Mouse (Mus musculus): ENCODE measurements around the gene Stx5a. TPM values are rescaled to one million over a fixed set of nuclear protein-coding genes. Genes with fewer than 3 reads are reported as not detected.

The Stx5a gene
- total and polyA plus RNA-seq, 3 experiments = 13.2 to 84.0 (median 62.8) TPM

DNA sequence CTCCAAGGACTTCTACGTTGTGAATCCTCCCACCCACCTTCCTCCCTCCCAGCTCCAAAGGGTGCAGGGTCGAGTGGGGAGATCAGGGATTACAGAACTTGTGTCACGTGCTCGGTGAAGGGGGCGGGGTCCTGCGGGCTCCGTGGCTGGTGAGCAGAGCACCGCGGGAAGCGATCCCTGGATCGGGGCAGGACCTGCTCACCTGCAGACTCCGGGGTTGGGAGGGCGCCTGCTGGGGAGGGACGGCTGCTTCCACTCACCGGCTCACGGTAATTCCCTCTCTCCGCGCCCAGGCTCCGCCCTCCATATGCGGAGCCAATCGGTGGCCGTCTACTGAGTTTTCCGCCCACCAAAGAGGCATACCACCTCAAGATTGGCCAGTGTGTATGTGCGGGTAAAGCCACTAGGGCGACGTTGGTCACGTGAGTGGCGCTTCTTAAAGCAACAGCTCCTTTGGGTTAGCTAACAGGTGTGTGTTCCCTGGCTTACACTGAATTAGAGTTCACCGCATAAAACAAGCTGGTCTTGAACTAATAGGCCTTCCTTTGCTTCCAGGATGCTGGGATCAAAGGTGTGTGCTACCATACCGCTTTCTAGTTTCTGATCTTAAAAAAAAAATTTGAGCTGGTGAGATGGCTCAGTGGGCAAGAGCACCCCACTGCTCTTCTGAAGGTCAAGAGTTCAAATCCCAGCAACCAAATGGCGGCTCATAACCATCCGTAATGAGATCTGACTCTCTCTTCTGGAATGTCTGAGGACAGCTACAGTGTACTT is 45.0 kb downstream of the Stx5a start, which contains the start of gene Taf6l:
Taf6l (minus strand) TSS at position 410 of the 774 bp plus-strand sequence.
- peaks cover 49% of the 10 kb centered on the region for H3K36me3 ChIP-seq (replicated peaks)
- ATAC-seq (ENCODE audit: extremely low read depth, insufficient number of reproducible peaks, low FRiP score, poor library complexity, severe bottlenecking) (peak; percentile 94), DNase-seq (ENCODE audit: low spot score) (peak; percentile 92)
- H3K9me3 ChIP-seq (replicated peaks) = no peaks in the 10 kb centered on the region
- H3K27me3 ChIP-seq (ENCODE audit: insufficient read depth, low read length) = no peaks in the 10 kb centered on the region
- H3K4me1 ChIP-seq (ENCODE audit: insufficient read depth, low read depth, low read length) = peaks cover 42% of the 10 kb centered on the region
- TF ChIP-seq GATA1 (IDR thresholded peaks at IDR 0.05; ENCODE audit: borderline replicate concordance, low read length) = no peak
- TF ChIP-seq CTCF (IDR thresholded peaks at IDR 0.05; ENCODE audit: low read depth, low read length) = no peak
- no peak for TF ChIP-seq GATA2 (IDR thresholded peaks at IDR 0.05; ENCODE audit: borderline replicate concordance, low read depth, low read length)
- TF ChIP-seq TAL1 (conservative IDR thresholded peaks at IDR 0.05; ENCODE audit: low read depth, low read length) = no peak
- TF ChIP-seq POLR2AphosphoS5 (IDR thresholded peaks at IDR 0.05; ENCODE audit: insufficient replicate concordance, low read depth, low read length) = no peak
- H3K4me3 ChIP-seq (ENCODE audit: low read depth, low read length) = peak within 1 kb of the TSS; percentile 84

DNA sequence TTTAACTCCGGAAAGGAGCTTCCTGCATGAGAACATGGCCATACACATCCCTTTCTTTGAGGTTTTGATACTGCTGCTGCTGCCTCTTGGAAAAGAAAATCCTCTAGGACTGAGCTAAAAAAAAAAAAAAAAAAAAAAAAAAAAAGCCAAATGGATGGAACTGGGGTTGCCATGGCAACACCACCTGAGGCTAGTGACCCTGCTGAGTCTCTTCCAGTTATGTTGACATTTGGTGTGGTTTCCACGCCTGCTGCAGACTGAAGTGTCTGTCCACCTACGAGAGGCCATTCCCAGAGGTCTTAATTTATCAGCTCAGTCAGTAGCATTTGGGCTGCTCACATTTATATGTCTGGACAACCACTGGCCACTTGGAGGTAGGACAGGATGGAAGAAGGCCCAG is 47.3 kb downstream of the Stx5a start:
- DNase-seq (ENCODE audit: low spot score) = no peak
- TF ChIP-seq CTCF (IDR thresholded peaks at IDR 0.05; ENCODE audit: low read depth, low read length) = no peak
- TF ChIP-seq GATA2 (IDR thresholded peaks at IDR 0.05; ENCODE audit: borderline replicate concordance, low read depth, low read length) = no peak
- no peak for TF ChIP-seq POLR2AphosphoS5 (IDR thresholded peaks at IDR 0.05; ENCODE audit: insufficient replicate concordance, low read depth, low read length)
- TF ChIP-seq GATA1 (IDR thresholded peaks at IDR 0.05; ENCODE audit: borderline replicate concordance, low read length) = no peak
- no peak for TF ChIP-seq TAL1 (conservative IDR thresholded peaks at IDR 0.05; ENCODE audit: low read depth, low read length)

DNA sequence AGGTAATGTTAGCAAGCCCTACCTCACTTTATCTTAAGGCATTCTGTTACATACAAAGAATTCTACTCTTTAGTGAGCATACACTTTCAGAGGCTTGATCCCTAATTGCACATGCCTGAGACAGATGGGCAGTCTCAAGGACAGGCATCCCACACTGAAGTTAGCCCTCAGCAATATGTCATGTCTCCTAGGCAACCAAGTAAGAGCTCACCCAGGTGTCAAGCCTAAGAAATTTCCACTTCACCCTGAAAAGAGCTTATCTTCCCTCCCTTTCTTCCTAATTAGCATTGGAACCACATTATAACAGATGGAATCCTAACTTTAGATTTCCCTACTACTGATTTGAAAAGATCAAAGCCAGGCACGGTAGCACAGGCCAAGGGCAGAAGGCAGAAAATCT is 48.0 kb downstream of the Stx5a start:
- no peak for ATAC-seq (ENCODE audit: extremely low read depth, insufficient number of reproducible peaks, low FRiP score, poor library complexity, severe bottlenecking)
- TF ChIP-seq TAL1 (conservative IDR thresholded peaks at IDR 0.05; ENCODE audit: low read depth, low read length) (no peak), POLR2AphosphoS5 (IDR thresholded peaks at IDR 0.05; ENCODE audit: insufficient replicate concordance, low read depth, low read length) (no peak), GATA1 (IDR thresholded peaks at IDR 0.05; ENCODE audit: borderline replicate concordance, low read length) (no peak), GATA2 (IDR thresholded peaks at IDR 0.05; ENCODE audit: borderline replicate concordance, low read depth, low read length) (no peak), CTCF (IDR thresholded peaks at IDR 0.05; ENCODE audit: low read depth, low read length) (no peak)
- Histone ChIP-seq H3K4me1 (ENCODE audit: insufficient read depth, low read depth, low read length) (peaks cover 28% of the 10 kb centered on the region), H3K4me3 (ENCODE audit: low read depth, low read length) (no peak overlapping the region), H3K27me3 (ENCODE audit: insufficient read depth, low read length) (no peaks in the 10 kb centered on the region), H3K9me3 (replicated peaks) (peaks cover 8% of the 10 kb centered on the region), H3K36me3 (replicated peaks) (peaks cover 45% of the 10 kb centered on the region)
- no peak for DNase-seq (ENCODE audit: low spot score)

More for the DNA sequence above, 47.3 kb downstream of the Stx5a start:
- no peaks in the 10 kb centered on the region for H3K27me3 ChIP-seq (ENCODE audit: insufficient read depth, low read length)
- no peak for ATAC-seq (ENCODE audit: extremely low read depth, insufficient number of reproducible peaks, low FRiP score, poor library complexity, severe bottlenecking)
- no peak overlapping the region for H3K4me3 ChIP-seq (ENCODE audit: low read depth, low read length)
- H3K9me3 ChIP-seq (replicated peaks) = peaks cover 5% of the 10 kb centered on the region
- peaks cover 34% of the 10 kb centered on the region for H3K4me1 ChIP-seq (ENCODE audit: insufficient read depth, low read depth, low read length)
- peaks cover 45% of the 10 kb centered on the region for H3K36me3 ChIP-seq (replicated peaks)

DNA sequence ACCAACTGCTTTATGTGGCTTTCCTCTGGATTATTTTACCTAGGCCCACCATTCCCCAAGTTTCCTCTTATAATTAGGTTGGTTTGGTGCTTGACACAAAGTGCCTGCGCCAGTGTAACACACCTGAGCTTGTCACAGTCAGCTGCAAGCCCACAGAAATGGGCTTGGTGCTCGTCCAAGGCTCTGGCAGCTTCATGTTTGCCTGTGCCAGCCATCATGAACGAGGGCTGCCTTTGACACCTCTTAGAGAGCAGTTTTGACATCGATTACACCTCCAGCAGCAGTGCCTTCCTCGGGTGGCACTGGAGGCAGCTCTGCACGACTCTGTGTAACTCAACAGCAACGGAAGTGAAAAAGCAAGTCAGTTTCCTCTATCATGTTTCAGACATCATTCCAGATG is 49.0 kb downstream of the Stx5a start:
- DNase-seq (ENCODE audit: low spot score) = no peak
- no peaks in the 10 kb centered on the region for H3K27me3 ChIP-seq (ENCODE audit: insufficient read depth, low read length)
- H3K9me3 ChIP-seq (replicated peaks) = peaks cover 8% of the 10 kb centered on the region
- peaks cover 18% of the 10 kb centered on the region for H3K4me1 ChIP-seq (ENCODE audit: insufficient read depth, low read depth, low read length)
- TF ChIP-seq POLR2AphosphoS5 (IDR thresholded peaks at IDR 0.05; ENCODE audit: insufficient replicate concordance, low read depth, low read length) = no peak
- no peak for TF ChIP-seq CTCF (IDR thresholded peaks at IDR 0.05; ENCODE audit: low read depth, low read length)
- TF ChIP-seq GATA2 (IDR thresholded peaks at IDR 0.05; ENCODE audit: borderline replicate concordance, low read depth, low read length) = no peak
- TF ChIP-seq GATA1 (IDR thresholded peaks at IDR 0.05; ENCODE audit: borderline replicate concordance, low read length) = no peak
- TF ChIP-seq TAL1 (conservative IDR thresholded peaks at IDR 0.05; ENCODE audit: low read depth, low read length) = no peak
- H3K4me3 ChIP-seq (ENCODE audit: low read depth, low read length) = no peak overlapping the region
- H3K36me3 ChIP-seq (replicated peaks) = peaks cover 47% of the 10 kb centered on the region
- ATAC-seq (ENCODE audit: extremely low read depth, insufficient number of reproducible peaks, low FRiP score, poor library complexity, severe bottlenecking) = no peak

DNA sequence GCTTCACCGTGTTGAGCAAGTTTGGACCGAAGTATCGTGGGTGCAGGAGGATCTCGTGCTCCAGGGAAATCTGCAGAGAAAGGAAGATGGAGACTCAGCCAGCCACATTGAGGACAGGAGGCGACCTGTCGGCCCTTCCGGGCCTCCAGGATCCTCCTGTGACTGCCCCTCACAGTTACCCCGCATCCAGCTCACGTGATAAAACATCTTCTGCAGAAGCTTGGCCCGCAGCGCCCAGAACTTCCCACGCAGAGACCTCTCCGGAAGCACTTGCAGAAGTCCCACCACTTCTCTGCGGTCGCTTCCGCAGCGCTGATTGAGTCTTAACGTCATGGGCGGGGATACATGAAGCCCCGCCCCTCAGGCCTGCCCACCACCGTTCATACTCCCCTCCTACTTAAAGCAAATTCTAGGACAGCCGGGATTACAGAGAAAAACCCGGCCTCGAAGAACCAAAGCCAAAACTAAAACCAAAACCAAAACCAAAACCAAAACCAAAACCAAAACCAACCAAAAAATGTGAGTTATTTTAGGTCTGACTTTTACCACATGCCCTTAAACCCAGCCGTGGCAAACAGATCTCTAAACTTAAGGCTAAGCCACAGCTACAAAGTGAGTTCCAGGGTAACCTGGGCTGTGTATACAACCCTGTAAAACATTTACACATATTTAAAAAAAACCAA is 57.2 kb downstream of the Stx5a start, which contains the start of gene Polr2g:
Polr2g (minus strand) TSS at position 314 of the 683 bp plus-strand sequence.
- ATAC-seq (ENCODE audit: extremely low read depth, insufficient number of reproducible peaks, low FRiP score, poor library complexity, severe bottlenecking) (peak; percentile 57), DNase-seq (ENCODE audit: low spot score) (peak; percentile 48)
- Histone ChIP-seq H3K9me3 (replicated peaks) (peaks cover 4% of the 10 kb centered on the region), H3K27me3 (ENCODE audit: insufficient read depth, low read length) (no peaks in the 10 kb centered on the region), H3K4me3 (ENCODE audit: low read depth, low read length) (peak within 1 kb of the TSS; percentile 85), H3K4me1 (ENCODE audit: insufficient read depth, low read depth, low read length) (peaks cover 44% of the 10 kb centered on the region), H3K36me3 (replicated peaks) (peaks cover 38% of the 10 kb centered on the region)
- TF ChIP-seq GATA1 (IDR thresholded peaks at IDR 0.05; ENCODE audit: borderline replicate concordance, low read length) (no peak), POLR2AphosphoS5 (IDR thresholded peaks at IDR 0.05; ENCODE audit: insufficient replicate concordance, low read depth, low read length) (0 out of 2 replicates have a peak, but pooled peaks have one; percentile 32)

DNA sequence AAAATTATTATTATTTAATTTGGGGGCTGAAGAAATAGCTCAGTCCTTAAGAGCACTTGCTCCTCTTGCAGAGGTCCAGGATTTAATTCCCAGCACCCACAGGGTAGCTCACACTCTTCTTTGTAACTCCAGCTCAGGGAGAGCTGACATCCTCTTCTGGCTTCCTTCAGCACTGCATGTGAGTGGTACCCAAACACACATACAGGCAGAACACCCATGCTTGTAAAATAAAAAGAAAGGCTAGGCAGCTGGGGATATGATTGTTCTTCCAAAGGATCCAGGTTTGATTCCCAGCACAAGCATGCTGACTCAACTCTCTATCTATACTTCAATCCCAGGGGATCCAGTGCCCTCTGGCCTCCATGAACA is 57.7 kb downstream of the Stx5a start:
- no peak for TF ChIP-seq GATA2 (IDR thresholded peaks at IDR 0.05; ENCODE audit: borderline replicate concordance, low read depth, low read length)
- no peak for TF ChIP-seq TAL1 (conservative IDR thresholded peaks at IDR 0.05; ENCODE audit: low read depth, low read length)
- TF ChIP-seq CTCF (IDR thresholded peaks at IDR 0.05; ENCODE audit: low read depth, low read length) = no peak
- no peak for TF ChIP-seq POLR2AphosphoS5 (IDR thresholded peaks at IDR 0.05; ENCODE audit: insufficient replicate concordance, low read depth, low read length)
- no peak for TF ChIP-seq GATA1 (IDR thresholded peaks at IDR 0.05; ENCODE audit: borderline replicate concordance, low read length)
- peak overlapping the region; percentile 85; the same call in 1 of the 2 replicates for H3K4me3 ChIP-seq (ENCODE audit: low read depth, low read length)
- no peaks in the 10 kb centered on the region for H3K27me3 ChIP-seq (ENCODE audit: insufficient read depth, low read length)
- H3K4me1 ChIP-seq (ENCODE audit: insufficient read depth, low read depth, low read length) = peaks cover 49% of the 10 kb centered on the region
- peaks cover 38% of the 10 kb centered on the region for H3K36me3 ChIP-seq (replicated peaks)
- H3K9me3 ChIP-seq (replicated peaks) = 0 out of 2 replicates have a peak, but pooled peaks cover 2% of the 10 kb centered on the region
- DNase-seq (ENCODE audit: low spot score) = no peak
- ATAC-seq (ENCODE audit: extremely low read depth, insufficient number of reproducible peaks, low FRiP score, poor library complexity, severe bottlenecking) = no peak
